Mouse (Mus musculus) thymus, adult 2 months (tissue): ENCODE results near the gene Hjurp. TPM values are rescaled to one million over a fixed set of nuclear protein-coding genes. Genes with fewer than 3 reads are reported as not detected.
A peak's percentile ranks its signal among the peaks of the same experiment; 100 is the strongest.

ENCODE experiments used
- DNase-seq: peaks from one replicate; pipeline ENCODE4 v3.0.0; 2021
- H3K27ac ChIP-seq: fragments of 200-500 bp; 2 replicates; pipeline ENCODE4 v1.5.1; 2012; ENCODE audit warnings: low read length, control low read depth; ENCODE audit not compliant: control insufficient read depth, insufficient read depth
- H3K27me3 ChIP-seq: fragments of 200-500 bp; 2 replicates; pipeline ENCODE4 v1.6.1; 2012; ENCODE audit warnings: mild to moderate bottlenecking, low read length, moderate library complexity, mixed read lengths; ENCODE audit not compliant: control insufficient read depth, insufficient read depth
- H3K36me3 ChIP-seq: fragments of 200-500 bp; 2 replicates; pipeline ENCODE4 v1.6.1; 2012; ENCODE audit warnings: mild to moderate bottlenecking, low read length, moderate library complexity; ENCODE audit not compliant: control insufficient read depth, insufficient read depth
- H3K4me1 ChIP-seq: fragments of 200-500 bp; replicated peaks from 2 replicates; pipeline ENCODE4 v1.6.1; 2012; ENCODE audit warnings: low read length; ENCODE audit not compliant: control insufficient read depth, insufficient read depth
- H3K4me3 ChIP-seq: fragments of 200-500 bp; 2 replicates; pipeline ENCODE4 v1.5.1; 2012; ENCODE audit warnings: mild to moderate bottlenecking, low read length, control low read depth, moderate library complexity; ENCODE audit not compliant: control insufficient read depth, insufficient read depth
- CTCF ChIP-seq: fragments of 200-500 bp; IDR thresholded peaks from 2 replicates; pipeline ENCODE4 v1.5.1; 2012; ENCODE audit warnings: mild to moderate bottlenecking, control low read depth, low read length, moderate library complexity, borderline replicate concordance; ENCODE audit not compliant: control insufficient read depth, poor library complexity, insufficient read depth; ENCODE audit errors: extremely low read depth
- POLR2A ChIP-seq: fragments of 200-500 bp; IDR thresholded peaks from 2 replicates; pipeline ENCODE4 v1.6.1; 2012; ENCODE audit warnings: mild to moderate bottlenecking, low read length, control low read depth, moderate library complexity; ENCODE audit not compliant: control insufficient read depth, poor library complexity, insufficient read depth; ENCODE audit errors: extremely low read depth
- whole genome bisulfite sequencing: fragments of 180-500 bp; shearing (Covaris S2); methylation state at CpG from one replicate; pipeline ENCODE4 v1.1.7; 2018; 5-methylcytosine and 5-hydroxymethylcytosine counted together
- polyA plus RNA-seq: library from polyadenylated mRNA; depleted of rRNA; stranded (reverse); fragments of >200 nt; gene quantifications from 2 replicates; pipeline ENCODE4 v1.2.3, GENCODE M21; 2012

Hjurp gene
- polyA plus RNA-seq, 1 experiment: 197 TPM

DNA sequence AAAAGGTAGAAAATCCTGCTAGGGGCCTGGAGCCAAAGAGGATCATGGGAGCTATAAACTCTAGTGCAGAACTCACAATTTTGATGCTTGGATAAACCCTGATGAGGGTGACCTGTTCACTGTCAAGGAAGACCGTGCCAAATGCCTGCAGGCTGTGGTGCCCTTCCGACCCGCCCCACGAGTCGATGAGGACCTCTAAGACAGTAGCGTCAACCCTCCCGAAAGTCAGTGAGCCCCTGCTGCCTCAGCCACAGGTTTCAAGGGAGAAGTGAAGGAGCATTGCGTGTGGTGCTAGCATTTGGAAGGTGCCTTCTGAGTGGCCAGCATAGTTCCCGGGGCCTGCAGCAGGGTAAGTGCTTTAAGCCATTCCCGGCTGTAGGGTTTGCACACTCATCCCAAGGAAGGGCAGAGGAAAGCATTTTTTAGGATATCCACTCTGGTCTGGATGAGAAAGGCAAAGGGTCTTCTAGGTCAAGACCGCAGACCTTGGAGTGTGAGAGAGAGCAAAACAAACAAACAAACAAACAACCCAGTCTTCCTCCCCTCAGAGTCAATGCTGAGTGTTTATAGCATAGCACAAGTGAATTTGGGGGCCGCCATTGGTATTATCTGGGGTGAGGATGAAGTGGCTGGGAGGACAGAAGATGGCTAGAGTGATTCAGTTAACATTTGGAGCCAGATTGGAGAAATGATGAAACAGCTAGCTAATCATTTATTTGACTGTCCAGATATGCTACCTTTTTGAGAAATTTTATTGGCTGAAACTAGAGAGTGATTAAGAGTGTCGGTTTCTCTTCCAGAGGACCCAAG lies 9.7 kb upstream of the Hjurp start:
- no peaks in the 10 kb centered on the region for H3K36me3 ChIP-seq
- 76% methylated on average over 13 of the region's 13 CpGs for WGBS
- no peak for DNase-seq
- no peak overlapping the region for H3K27ac ChIP-seq
- TF ChIP-seq CTCF (no peak), POLR2A (no peak)
- H3K4me1 ChIP-seq: no peaks in the 10 kb centered on the region
- no peak overlapping the region for H3K4me3 ChIP-seq
- H3K27me3 ChIP-seq: no peaks in the 10 kb centered on the region

- DNase-seq: no peak
- TF ChIP-seq POLR2A: no peak
- TF ChIP-seq CTCF: no peak
- H3K36me3 ChIP-seq: no peaks in the 10 kb centered on the region
- H3K4me3 ChIP-seq: no peak overlapping the region
- no peaks in the 10 kb centered on the region for H3K4me1 ChIP-seq
- H3K27ac ChIP-seq: no peak overlapping the region
- 84% methylated on average over 15 of the region's 15 CpGs for WGBS
- H3K27me3 ChIP-seq: no peaks in the 10 kb centered on the region
Observed at GRCm38 (mm10) chr1:88286136-88286845, 8.9 kb upstream of the Hjurp start.

- no peaks in the 10 kb centered on the region for H3K4me1 ChIP-seq
- no peak overlapping the region for H3K27ac ChIP-seq
- 67% methylated on average over 5 of the region's 5 CpGs for WGBS
- no peak for DNase-seq
- H3K27me3 ChIP-seq: no peaks in the 10 kb centered on the region
- no peak for TF ChIP-seq CTCF
- TF ChIP-seq POLR2A: no peak
- H3K4me3 ChIP-seq: no peak overlapping the region
- H3K36me3 ChIP-seq: no peaks in the 10 kb centered on the region
Observed at GRCm38 (mm10) chr1:88285652-88286051, 8.2 kb upstream of the Hjurp start.

DNA sequence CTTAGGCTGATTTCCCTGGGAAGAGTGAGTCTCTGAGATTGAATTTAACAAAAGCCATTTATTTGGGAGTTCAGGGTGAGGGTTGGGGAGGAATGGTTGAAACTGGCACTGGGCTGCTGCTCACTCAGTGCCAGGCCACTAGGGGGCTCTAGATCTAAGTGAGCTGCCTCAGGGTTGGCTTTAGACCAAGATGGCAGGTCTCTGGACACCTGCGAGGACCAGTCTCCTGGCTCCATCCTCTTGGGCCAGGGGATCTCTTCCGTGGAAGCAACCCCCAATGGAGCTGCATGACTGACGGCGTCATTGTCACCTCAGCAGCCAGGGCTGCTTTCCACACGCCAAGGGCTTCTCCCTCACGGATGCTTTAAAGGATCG lies 7.5 kb upstream of the Hjurp start:
- Histone ChIP-seq H3K4me3 (no peak overlapping the region), H3K27me3 (no peaks in the 10 kb centered on the region), H3K36me3 (no peaks in the 10 kb centered on the region), H3K4me1 (no peaks in the 10 kb centered on the region), H3K27ac (no peak overlapping the region)
- 66% methylated on average over 7 of the region's 7 CpGs for WGBS
- TF ChIP-seq POLR2A (no peak), CTCF (no peak)
- DNase-seq: peak; percentile 63

DNA sequence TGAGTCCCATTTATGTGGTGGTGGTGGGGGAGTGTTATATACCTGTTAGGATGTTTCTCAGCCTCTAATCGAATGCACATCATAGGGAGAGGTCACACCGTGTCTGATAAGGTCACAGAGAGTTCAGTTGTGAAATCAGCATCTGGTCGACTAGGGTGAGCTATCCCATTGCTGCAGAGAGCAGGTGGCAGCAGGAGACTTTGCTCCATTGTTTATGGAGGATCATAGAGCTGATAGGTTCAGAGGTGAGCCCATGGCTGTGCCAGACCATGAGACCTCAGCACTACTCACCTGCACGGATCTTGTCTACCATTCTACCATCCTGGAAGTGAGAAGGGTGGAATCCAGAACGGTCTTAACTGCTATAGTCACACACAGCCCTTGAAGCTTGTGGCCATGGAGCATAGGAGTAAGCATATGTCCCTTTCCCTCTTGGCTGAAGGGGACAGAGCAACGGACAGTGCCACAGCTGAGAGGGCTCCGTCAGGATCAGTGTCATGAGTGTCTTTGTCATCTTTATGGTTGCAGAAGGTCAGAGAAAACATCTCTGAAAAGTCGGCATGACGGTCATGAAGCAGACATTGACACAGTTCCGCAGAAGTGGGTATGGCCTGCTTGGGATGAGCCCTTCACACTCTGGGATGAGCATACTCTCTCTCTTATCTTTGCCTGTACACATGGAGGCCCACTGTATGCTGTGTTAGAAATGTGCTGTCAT lies 7.0 kb upstream of the Hjurp start:
- no peaks in the 10 kb centered on the region for H3K4me1 ChIP-seq
- 66% methylated on average over 10 of the region's 10 CpGs for WGBS
- H3K27me3 ChIP-seq: no peaks in the 10 kb centered on the region
- no peak for DNase-seq
- no peak overlapping the region for H3K27ac ChIP-seq
- TF ChIP-seq CTCF: no peak
- TF ChIP-seq POLR2A: no peak
- H3K36me3 ChIP-seq: no peaks in the 10 kb centered on the region
- H3K4me3 ChIP-seq: no peak overlapping the region

GRCm38 (mm10) chr1:88283376-88284227 lies 6.2 kb upstream of the Hjurp start:
- WGBS: 80% methylated on average over 15 of the region's 15 CpGs
- no peak for DNase-seq
- no peaks in the 10 kb centered on the region for H3K27me3 ChIP-seq
- no peaks in the 10 kb centered on the region for H3K4me1 ChIP-seq
- no peak for TF ChIP-seq CTCF
- no peak for TF ChIP-seq POLR2A
- no peak overlapping the region for H3K4me3 ChIP-seq
- no peak overlapping the region for H3K27ac ChIP-seq
- H3K36me3 ChIP-seq: no peaks in the 10 kb centered on the region
